Mouse (Mus musculus) hindbrain, embryonic 12.5 days (tissue): ENCODE measurements around the gene Serpina1d. TPM values are rescaled to one million over a fixed set of nuclear protein-coding genes. Genes with fewer than 3 reads are reported as not detected.
"Not testable (repeated sequence)": the region's sequence is repeated elsewhere in the genome, so short reads cannot be mapped to it uniquely, and the experiment has no call there.

ENCODE experiments used
- ATAC-seq: fragments of 200-750 bp; cut with Nextera tagmentation; 2 replicates; pipeline ENCODE4 v1.8.0; 2017; ENCODE audit warnings: moderate TSS enrichment; ENCODE audit not compliant: low FRiP score
- H3K27ac ChIP-seq: fragments of 300-500 bp; sonication (generic); 2 replicates; pipeline ENCODE4 v1.5.1; 2016; ENCODE audit warnings: mild to moderate bottlenecking
- H3K27me3 ChIP-seq: fragments of 300-500 bp; sonication (generic); 2 replicates; pipeline ENCODE4 v1.6.1; 2016; ENCODE audit warnings: mild to moderate bottlenecking
- H3K36me3 ChIP-seq: fragments of 300-500 bp; sonication (generic); 2 replicates; pipeline ENCODE4 v1.6.1; 2016; ENCODE audit warnings: mild to moderate bottlenecking
- H3K4me1 ChIP-seq: fragments of 300-500 bp; sonication (generic); 2 replicates; pipeline ENCODE4 v1.6.1; 2016
- H3K4me2 ChIP-seq: fragments of 300-500 bp; sonication (generic); replicated peaks from 2 replicates; pipeline ENCODE4 v1.6.1; 2016; ENCODE audit warnings: mild to moderate bottlenecking
- H3K4me3 ChIP-seq: fragments of 300-500 bp; sonication (generic); 2 replicates; pipeline ENCODE4 v1.5.1; 2016; ENCODE audit warnings: mild to moderate bottlenecking
- H3K9ac ChIP-seq: fragments of 300-500 bp; sonication (generic); 2 replicates; pipeline ENCODE4 v1.6.1; 2016; ENCODE audit warnings: mild to moderate bottlenecking, moderate library complexity
- H3K9me3 ChIP-seq: fragments of 300-500 bp; sonication (generic); replicated peaks from 2 replicates; pipeline ENCODE4 v1.6.1; 2016; ENCODE audit warnings: mild to moderate bottlenecking
- WGBS: fragments of 180-500 bp; shearing (Covaris S2); methylation state at CpG from one replicate; pipeline ENCODE4 v1.1.7; 2016; 5-methylcytosine and 5-hydroxymethylcytosine counted together
- polyA plus RNA-seq: library from polyadenylated mRNA; unstranded; fragments of >200 nt; fragmentation: Nextera tagmentation; extraction: Ambion mirVana; gene quantifications from 2 replicates; pipeline ENCODE4 v1.2.1, GENCODE M21; 2016

Gene Serpina1d
- polyA plus RNA-seq: not detected in 2 replicates

GRCm38 (mm10) chr12:103773246-103773851 lies at the start of gene Serpina1d:
TSS of gene Serpina1d (minus strand) at chr12:103773592.
- not testable (repeated sequence) for H3K36me3 ChIP-seq, H3K4me1 ChIP-seq, H3K4me3 ChIP-seq, H3K9me3 ChIP-seq, H3K9ac ChIP-seq, ATAC-seq, H3K27ac ChIP-seq, H3K4me2 ChIP-seq, H3K27me3 ChIP-seq
- 90% methylated on average over 6 of the region's 6 CpGs for WGBS

- ATAC-seq, H3K27me3 ChIP-seq, H3K36me3 ChIP-seq, H3K9me3 ChIP-seq, H3K4me2 ChIP-seq, H3K9ac ChIP-seq, H3K4me3 ChIP-seq, H3K27ac ChIP-seq, H3K4me1 ChIP-seq: not testable (repeated sequence)
- WGBS: 67% methylated on average over 1 of the region's 1 CpGs
Measured at GRCm38 (mm10) chr12:103770597-103770996, 2.8 kb downstream of the Serpina1d start.

GRCm38 (mm10) chr12:103763083-103763482 lies 10.3 kb downstream of the Serpina1d start:
- not testable (repeated sequence) for H3K4me2 ChIP-seq, H3K9ac ChIP-seq, ATAC-seq, H3K36me3 ChIP-seq, H3K27ac ChIP-seq, H3K4me3 ChIP-seq, H3K4me1 ChIP-seq, H3K27me3 ChIP-seq
- peaks cover 12% of the 10 kb centered on the region for H3K9me3 ChIP-seq
- 95% methylated on average over 3 of the region's 3 CpGs for WGBS

- H3K4me3 ChIP-seq, H3K27ac ChIP-seq, H3K4me1 ChIP-seq, H3K27me3 ChIP-seq, ATAC-seq, H3K9ac ChIP-seq, H3K36me3 ChIP-seq, H3K4me2 ChIP-seq: not testable (repeated sequence)
- 91% methylated on average over 3 of the region's 3 CpGs for WGBS
- H3K9me3 ChIP-seq: peaks cover 12% of the 10 kb centered on the region
Measured at GRCm38 (mm10) chr12:103760316-103760715, 13.1 kb downstream of the Serpina1d start.

- H3K9ac ChIP-seq, H3K4me1 ChIP-seq, H3K4me3 ChIP-seq, H3K27me3 ChIP-seq, ATAC-seq, H3K4me2 ChIP-seq, H3K36me3 ChIP-seq, H3K9me3 ChIP-seq, H3K27ac ChIP-seq: not testable (repeated sequence)
- 89% methylated on average over 5 of the region's 5 CpGs for WGBS
Measured at GRCm38 (mm10) chr12:103745957-103746356, 27.4 kb downstream of the Serpina1d start.

- H3K4me1 ChIP-seq, H3K4me2 ChIP-seq, H3K9ac ChIP-seq, H3K27me3 ChIP-seq, H3K4me3 ChIP-seq, H3K36me3 ChIP-seq, ATAC-seq, H3K9me3 ChIP-seq, H3K27ac ChIP-seq: not testable (repeated sequence)
- 88% methylated on average over 6 of the region's 6 CpGs for WGBS
Measured at GRCm38 (mm10) chr12:103737791-103738580, 35.4 kb downstream of the Serpina1d start.

- not testable (repeated sequence) for H3K9ac ChIP-seq, H3K4me1 ChIP-seq, H3K27me3 ChIP-seq, H3K4me2 ChIP-seq, H3K4me3 ChIP-seq, H3K36me3 ChIP-seq, H3K27ac ChIP-seq, ATAC-seq, H3K9me3 ChIP-seq
- WGBS: 80% methylated on average over 4 of the region's 4 CpGs
Measured at GRCm38 (mm10) chr12:103735566-103735965, 37.8 kb downstream of the Serpina1d start.

GRCm38 (mm10) chr12:103735101-103735500 lies 38.3 kb downstream of the Serpina1d start:
- not testable (repeated sequence) for H3K27ac ChIP-seq, H3K36me3 ChIP-seq, H3K4me2 ChIP-seq, H3K9me3 ChIP-seq, H3K4me3 ChIP-seq, H3K4me1 ChIP-seq, ATAC-seq, H3K9ac ChIP-seq, H3K27me3 ChIP-seq
- 87% methylated on average over 4 of the region's 4 CpGs for WGBS

Other genes with a start within 250 kb of the Serpina1d start
- 2.6 and 2.9 TPM in 2 replicates for gene Ppp4r4, start 241.3 kb downstream of the Serpina1d start, polyA plus RNA-seq
- not detected in 2 replicates for gene Serpina10, start 142.1 kb downstream of the Serpina1d start, polyA plus RNA-seq
- gene Serpina6, start 116.4 kb downstream of the Serpina1d start, polyA plus RNA-seq: not detected in 2 replicates
- gene Serpina16, start 97.5 kb downstream of the Serpina1d start, polyA plus RNA-seq: not detected in 2 replicates
- not detected in 2 replicates for gene Serpina1f, start 78.1 kb downstream of the Serpina1d start, polyA plus RNA-seq
- gene Serpina1b, start 56.8 kb upstream of the Serpina1d start, polyA plus RNA-seq: not detected in 2 replicates
- not detected in 2 replicates for gene Serpina1a, start 90.0 kb upstream of the Serpina1d start, polyA plus RNA-seq
- not detected in 2 replicates for gene Serpina1c, start 131.3 kb upstream of the Serpina1d start, polyA plus RNA-seq
- not detected in 2 replicates for gene Serpina1e, start 185.4 kb upstream of the Serpina1d start, polyA plus RNA-seq
- not detected in 2 replicates for gene Serpina11, start 216.4 kb upstream of the Serpina1d start, polyA plus RNA-seq
- 0.08 TPM in 1 of 2 replicates, not detected in the other for gene Serpina9, start 240.2 kb upstream of the Serpina1d start, polyA plus RNA-seq